Mouse (Mus musculus): ENCODE data around the gene Gtf2ird2.

Gtf2ird2 gene

GRCm38 (mm10) chr5:134183880-134184808 is at the start of gene Gtf2ird2:
Gtf2ird2 (plus strand) TSS chr5:134184019.
- DNase-seq (ENCODE audit: low read depth) = peak; percentile 100

GRCm38 (mm10) chr5:134136022-134136421 is 47.8 kb upstream of the Gtf2ird2 start:
- DNase-seq (ENCODE audit: low read depth) = no peak

GRCm38 (mm10) chr5:134137933-134138332 is 45.9 kb upstream of the Gtf2ird2 start:
- DNase-seq (ENCODE audit: low read depth) = no peak

- no peak for DNase-seq (ENCODE audit: low read depth)
Observed at GRCm38 (mm10) chr5:134139429-134139828, 44.4 kb upstream of the Gtf2ird2 start.

GRCm38 (mm10) chr5:134141236-134141635 is 42.6 kb upstream of the Gtf2ird2 start:
- no peak for DNase-seq (ENCODE audit: low read depth)

GRCm38 (mm10) chr5:134142381-134142780 is 41.4 kb upstream of the Gtf2ird2 start:
- no peak for DNase-seq (ENCODE audit: low read depth)

GRCm38 (mm10) chr5:134144986-134145385 is 38.8 kb upstream of the Gtf2ird2 start:
- no peak for DNase-seq (ENCODE audit: low read depth)

GRCm38 (mm10) chr5:134147194-134147753 is 36.5 kb upstream of the Gtf2ird2 start:
- DNase-seq (ENCODE audit: low read depth) = peak; percentile 44

- DNase-seq (ENCODE audit: low read depth) = no peak
Observed at GRCm38 (mm10) chr5:134148153-134148552, 35.7 kb upstream of the Gtf2ird2 start.

GRCm38 (mm10) chr5:134151895-134152294 is 31.9 kb upstream of the Gtf2ird2 start:
- no peak for DNase-seq (ENCODE audit: low read depth)

GRCm38 (mm10) chr5:134155916-134156466 is 27.8 kb upstream of the Gtf2ird2 start:
- DNase-seq (ENCODE audit: low read depth) = no peak

GRCm38 (mm10) chr5:134164688-134165087 is 19.1 kb upstream of the Gtf2ird2 start:
- no peak for DNase-seq (ENCODE audit: low read depth)

GRCm38 (mm10) chr5:134166642-134167041 is 17.2 kb upstream of the Gtf2ird2 start:
- no peak for DNase-seq (ENCODE audit: low read depth)

GRCm38 (mm10) chr5:134168033-134168432 is 15.8 kb upstream of the Gtf2ird2 start:
- no peak for DNase-seq (ENCODE audit: low read depth)

GRCm38 (mm10) chr5:134169231-134169630 is 14.6 kb upstream of the Gtf2ird2 start:
- no peak for DNase-seq (ENCODE audit: low read depth)

GRCm38 (mm10) chr5:134170167-134170566 is 13.7 kb upstream of the Gtf2ird2 start:
- DNase-seq (ENCODE audit: low read depth) = no peak

GRCm38 (mm10) chr5:134173206-134173605 is 10.6 kb upstream of the Gtf2ird2 start:
- peak; percentile 59 for DNase-seq (ENCODE audit: low read depth)

- DNase-seq (ENCODE audit: low read depth) = peak; percentile 44
Observed at GRCm38 (mm10) chr5:134175696-134176095, 8.1 kb upstream of the Gtf2ird2 start.

- peak; percentile 94 for DNase-seq (ENCODE audit: low read depth)
Observed at GRCm38 (mm10) chr5:134176169-134176881, 7.5 kb upstream of the Gtf2ird2 start, which contains the start of gene Rcc1l. Rcc1l (minus strand) TSS chr5:134176774.

GRCm38 (mm10) chr5:134178536-134178935 is 5.3 kb upstream of the Gtf2ird2 start:
- DNase-seq (ENCODE audit: low read depth) = no peak

- DNase-seq (ENCODE audit: low read depth) = peak; percentile 92
Observed at GRCm38 (mm10) chr5:134179871-134180270, 3.9 kb upstream of the Gtf2ird2 start.

- DNase-seq (ENCODE audit: low read depth) = no peak
Observed at GRCm38 (mm10) chr5:134182172-134182571, 1.6 kb upstream of the Gtf2ird2 start.
